Mouse (Mus musculus) urinary bladder, postnatal 14 days (tissue): ENCODE data around the gene Cracr2a.

Experiments used
- DNase-seq: peaks from one replicate; pipeline ENCODE4 v3.0.0; 2021; ENCODE audit warnings: low spot score

Gene Cracr2a

DNA sequence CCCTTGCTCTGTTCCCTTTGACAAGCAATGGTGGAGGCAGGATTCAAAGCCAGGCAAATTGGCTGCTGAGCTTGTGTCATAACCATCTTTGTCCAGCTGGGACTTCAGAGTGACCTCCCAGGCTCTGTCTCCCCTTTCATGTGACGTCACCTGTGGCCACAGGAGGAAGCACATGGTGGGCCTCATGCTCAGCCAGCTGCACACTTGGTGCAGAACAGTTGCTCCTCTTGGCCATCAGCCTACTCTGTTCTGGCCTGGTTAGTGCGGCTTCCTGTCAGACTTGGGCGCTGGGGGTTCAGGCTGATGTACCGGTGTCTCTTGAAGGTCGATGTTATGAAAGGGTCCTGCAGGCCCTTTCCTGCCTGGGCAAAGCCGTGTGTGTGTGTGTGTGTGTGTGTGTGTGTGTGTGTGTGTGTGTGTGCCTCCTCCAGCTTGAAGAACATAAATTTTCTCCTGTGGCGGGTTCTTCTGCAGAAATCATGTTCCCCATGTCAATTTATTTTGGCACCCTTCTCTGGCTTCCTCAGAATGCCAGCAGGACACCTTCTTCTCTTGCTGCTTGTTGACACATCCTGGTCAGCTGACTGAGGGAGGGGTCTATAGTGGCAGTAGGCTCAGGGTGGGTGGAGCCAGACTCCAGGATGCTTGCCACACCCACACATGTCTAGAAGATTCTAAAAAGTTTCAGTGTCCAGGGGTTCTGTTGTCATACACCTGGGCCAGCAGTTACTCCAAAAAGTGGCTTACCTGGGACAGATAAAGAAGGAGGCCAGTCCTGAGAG lies 5.0 kb downstream of the Cracr2a start:
- DNase-seq, result no peak

DNA sequence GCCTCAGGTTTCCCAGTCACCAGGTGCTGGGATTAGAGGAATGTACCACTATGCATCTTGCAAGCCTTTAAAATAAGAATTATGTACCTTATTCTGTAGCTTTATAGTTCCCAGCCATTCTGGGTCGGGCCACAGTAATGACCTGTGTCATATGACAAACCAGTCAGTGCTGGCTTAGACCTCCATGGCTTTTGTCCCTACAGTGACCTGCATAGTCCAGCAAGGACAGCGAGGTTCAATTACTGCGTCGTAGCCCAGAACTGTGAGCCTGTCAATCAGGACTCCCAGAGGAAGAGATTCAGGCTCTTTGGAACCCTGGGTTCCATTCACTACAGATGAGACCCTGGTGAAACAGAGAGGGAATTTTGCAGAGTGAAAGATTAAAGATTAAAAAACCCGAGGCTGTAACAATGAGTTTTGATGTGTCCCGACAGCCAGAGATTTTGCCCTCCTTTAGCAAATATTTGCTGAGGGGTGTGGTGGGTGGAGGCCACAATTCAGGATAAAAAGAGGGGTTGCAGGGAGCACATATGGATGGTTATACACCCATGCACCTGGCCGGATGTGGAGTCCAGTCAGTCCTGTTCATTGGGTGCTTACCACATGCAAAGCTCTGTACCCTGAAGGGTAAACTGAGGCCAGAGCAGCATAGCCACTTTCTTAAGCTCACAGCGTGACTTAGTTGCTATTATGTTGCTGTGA lies 10.9 kb downstream of the Cracr2a start:
- DNase-seq, result no peak

- DNase-seq, result no peak
Measured at GRCm38 (mm10) chr6:127573779-127574463, 12.8 kb downstream of the Cracr2a start.

GRCm38 (mm10) chr6:127575194-127575593 lies 14.1 kb downstream of the Cracr2a start:
- no peak for DNase-seq

DNA sequence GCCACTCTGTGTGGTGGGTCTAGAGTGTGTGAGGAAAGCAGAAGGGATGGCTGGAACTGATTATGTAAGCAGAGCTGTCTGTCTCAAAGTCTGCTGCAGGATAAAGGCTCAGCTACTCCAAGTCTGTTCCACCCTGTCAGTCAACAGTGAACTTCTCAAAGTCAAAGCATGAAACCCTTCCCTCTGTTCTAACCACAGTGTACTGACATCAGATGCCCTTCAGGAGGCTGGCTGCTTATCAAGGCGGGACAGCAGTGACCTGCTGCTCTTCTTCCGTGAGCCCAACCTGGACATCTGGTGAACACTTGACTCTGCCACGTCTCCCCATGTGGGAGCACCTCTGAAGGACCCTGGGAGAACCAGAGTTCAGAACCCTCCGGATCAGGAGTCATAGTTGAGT lies 16.6 kb downstream of the Cracr2a start:
- DNase-seq, result no peak

DNA sequence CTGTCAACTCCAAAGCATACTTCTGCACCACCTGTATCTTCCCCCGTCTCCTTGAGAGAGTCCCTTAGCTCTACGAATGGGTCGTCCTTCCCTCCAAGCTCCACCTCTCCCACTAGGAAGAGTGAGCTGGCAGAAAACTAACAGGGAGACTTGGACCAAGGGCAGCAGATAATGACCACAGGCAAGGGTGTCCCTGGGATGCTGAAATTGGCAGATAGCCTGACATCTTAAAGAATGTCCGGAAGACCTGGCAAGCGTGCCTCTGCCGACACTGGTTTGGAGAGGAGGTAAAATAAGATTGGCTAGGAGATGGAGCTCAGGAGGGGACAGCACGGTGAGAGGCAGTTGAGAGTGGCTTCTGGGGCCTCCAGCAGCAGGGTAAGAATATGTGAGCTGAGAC lies 17.2 kb downstream of the Cracr2a start:
- no peak for DNase-seq

GRCm38 (mm10) chr6:127578810-127579209 lies 17.7 kb downstream of the Cracr2a start:
- no peak for DNase-seq

GRCm38 (mm10) chr6:127581915-127582314 lies 20.8 kb downstream of the Cracr2a start:
- DNase-seq, result no peak

DNA sequence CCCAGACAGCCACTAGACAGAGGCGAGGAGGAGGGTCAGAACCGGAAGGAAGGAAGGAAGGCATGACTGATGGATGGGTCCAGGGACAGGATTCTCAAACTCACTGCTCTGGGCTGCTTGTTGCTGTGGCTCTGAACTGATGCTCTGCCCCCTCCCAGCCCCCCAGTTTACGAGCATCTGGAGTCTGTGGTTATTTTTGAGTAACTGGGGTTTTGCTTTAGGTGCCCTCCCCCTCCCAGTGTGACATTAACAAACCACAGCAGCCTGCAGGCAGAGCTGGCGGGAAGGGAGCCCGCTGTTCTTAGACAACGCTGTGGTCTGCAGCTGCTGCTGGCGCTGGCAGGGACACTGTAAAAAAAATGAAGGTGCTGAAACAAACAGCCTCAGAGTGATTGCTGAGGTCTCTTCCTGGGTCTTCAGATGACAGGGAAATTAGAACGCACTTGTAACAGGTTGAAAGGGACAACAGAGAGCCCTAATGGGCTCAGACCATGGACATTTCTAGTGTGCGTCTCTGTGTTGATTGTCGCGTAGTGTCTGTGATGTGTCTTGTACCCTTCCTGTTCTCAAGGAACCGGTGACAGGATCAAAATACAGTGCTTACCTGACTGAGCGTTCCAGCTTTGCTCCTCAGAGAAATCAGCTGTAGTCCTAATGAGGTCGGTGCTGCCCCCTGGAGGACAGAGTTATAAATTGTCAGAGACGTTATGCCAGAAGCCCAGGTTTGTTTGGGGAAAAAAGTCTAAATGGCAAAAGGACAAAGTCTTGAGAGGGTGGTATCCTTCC lies 21.4 kb downstream of the Cracr2a start:
- peak; percentile 84 for DNase-seq

- DNase-seq, result no peak
Measured at GRCm38 (mm10) chr6:127591467-127591866, 30.3 kb downstream of the Cracr2a start.

- DNase-seq, result no peak
Measured at GRCm38 (mm10) chr6:127593487-127593886, 32.3 kb downstream of the Cracr2a start.

- no peak for DNase-seq
Measured at GRCm38 (mm10) chr6:127599280-127599679, 38.1 kb downstream of the Cracr2a start.

GRCm38 (mm10) chr6:127605067-127606025 lies 44.2 kb downstream of the Cracr2a start:
- no peak for DNase-seq

- DNase-seq, result no peak
Measured at GRCm38 (mm10) chr6:127609673-127610072, 48.5 kb downstream of the Cracr2a start.

DNA sequence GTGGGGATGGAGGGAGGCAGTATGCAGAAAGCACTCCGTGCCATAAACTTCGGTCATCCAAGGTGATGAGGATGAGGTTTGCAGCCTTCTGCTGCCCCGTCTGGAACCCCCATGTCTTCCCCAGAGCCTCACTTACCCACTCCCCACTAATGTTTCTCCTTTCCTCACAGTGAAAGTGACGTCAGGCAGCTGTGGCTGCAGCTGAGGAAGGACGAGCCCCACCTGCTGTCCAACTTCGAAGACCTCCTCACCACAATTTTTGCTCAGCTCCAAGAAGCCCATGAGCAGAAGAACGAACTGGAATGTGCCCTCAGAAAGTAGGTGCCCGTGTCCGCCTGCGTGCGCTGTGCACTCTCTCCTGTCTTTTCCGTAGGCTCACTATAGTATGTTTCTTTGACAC lies 50.1 kb downstream of the Cracr2a start:
- no peak for DNase-seq

DNA sequence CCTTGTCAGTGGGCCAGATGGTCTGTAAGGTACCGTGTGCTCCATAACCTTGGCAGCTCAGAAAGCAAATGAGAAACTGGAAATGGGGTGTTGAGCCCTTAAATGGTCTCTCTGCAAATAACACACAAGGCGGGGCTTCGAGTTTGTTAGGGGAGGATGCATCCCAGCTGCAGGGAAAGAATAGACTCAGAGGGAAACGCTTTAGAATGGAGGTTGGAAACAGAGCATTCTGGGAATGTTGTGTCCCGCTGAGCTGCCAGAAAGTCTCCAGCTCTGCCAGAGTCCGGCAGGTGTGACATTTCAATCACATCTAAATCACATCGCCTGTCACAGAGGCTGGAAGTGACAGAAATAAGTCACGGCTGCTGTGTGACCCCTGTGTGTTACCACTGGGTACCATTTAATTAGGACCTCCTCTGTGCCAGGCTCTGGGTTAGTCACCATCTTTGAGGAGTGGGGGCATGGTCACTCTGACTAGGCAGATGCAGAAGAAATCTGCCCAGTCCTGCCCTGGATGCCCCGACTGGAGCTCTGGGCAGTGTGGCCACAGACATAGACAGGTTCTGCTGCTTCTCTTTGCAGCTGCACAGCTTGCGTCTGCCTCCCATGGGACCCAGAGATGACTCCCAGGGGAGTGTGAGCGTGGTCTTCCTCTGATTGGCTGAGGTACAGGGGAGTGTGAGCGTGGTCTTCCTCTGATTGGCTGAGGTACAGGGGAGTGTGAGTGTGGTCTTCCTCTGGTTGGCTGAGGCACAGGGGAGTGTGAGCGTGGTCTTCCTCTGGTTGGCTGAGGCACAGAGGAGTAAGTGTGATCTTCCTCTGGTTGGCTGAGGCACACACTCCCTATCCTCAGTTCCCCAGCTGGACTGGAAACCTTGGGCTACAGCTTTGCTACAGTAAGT lies 53.2 kb downstream of the Cracr2a start:
- DNase-seq, result no peak

DNA sequence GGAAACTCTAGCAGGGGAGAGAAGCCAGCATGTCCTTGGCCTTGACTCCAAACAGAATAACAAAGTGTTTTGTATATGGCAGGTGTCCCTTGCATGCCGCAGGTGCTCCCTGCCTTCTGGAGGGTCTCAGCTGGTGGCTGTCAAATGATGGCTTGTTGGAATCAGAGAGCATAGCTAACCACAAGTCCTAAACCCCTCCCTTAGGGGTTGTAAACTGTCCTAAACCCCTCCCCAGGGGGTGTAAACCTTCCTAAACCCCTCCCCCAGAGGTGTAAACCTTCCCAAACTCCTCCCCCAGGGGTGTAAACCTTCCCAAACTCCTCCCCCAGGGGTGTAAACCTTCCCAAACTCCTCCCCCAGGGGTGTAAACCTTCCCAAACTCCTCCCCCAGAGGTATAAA lies 55.5 kb downstream of the Cracr2a start:
- no peak for DNase-seq

- peak; percentile 34 for DNase-seq
Measured at GRCm38 (mm10) chr6:127617258-127618025, 56.3 kb downstream of the Cracr2a start.

GRCm38 (mm10) chr6:127618686-127619085 lies 57.5 kb downstream of the Cracr2a start:
- DNase-seq, result no peak
